Mouse (Mus musculus) kidney, embryonic 16.5 days (tissue): Measurements from ENCODE around the gene Dnm3. TPM values are rescaled to one million over a fixed set of nuclear protein-coding genes. Genes with fewer than 3 reads are reported as not detected.

Experiments
- ATAC-seq: fragments of 200-750 bp; cut with Nextera tagmentation; 2 replicates; pipeline ENCODE4 v1.8.0; 2017; ENCODE audit warnings: moderate TSS enrichment; ENCODE audit not compliant: low FRiP score, low TSS enrichment
- H3K27ac ChIP-seq: fragments of 300-500 bp; sonication (generic); 2 replicates; pipeline ENCODE4 v1.5.1; 2014; ENCODE audit warnings: low read length
- H3K27me3 ChIP-seq: fragments of 300-500 bp; sonication (generic); 2 replicates; pipeline ENCODE4 v1.6.1; 2014; ENCODE audit warnings: low read length, control low read depth, mixed read lengths; ENCODE audit not compliant: insufficient read depth
- H3K36me3 ChIP-seq: fragments of 300-500 bp; sonication (generic); 2 replicates; pipeline ENCODE4 v1.6.1; 2014; ENCODE audit warnings: low read length, control low read depth, mixed read lengths; ENCODE audit not compliant: insufficient read depth
- H3K4me1 ChIP-seq: fragments of 300-500 bp; sonication (generic); 2 replicates; pipeline ENCODE4 v1.6.1; 2014; ENCODE audit warnings: low read length, control low read depth, mixed read lengths; ENCODE audit not compliant: insufficient read depth
- H3K4me2 ChIP-seq: fragments of 300-500 bp; sonication (generic); replicated peaks from 2 replicates; pipeline ENCODE4 v1.6.1; 2014; ENCODE audit warnings: low read depth, low read length
- H3K4me3 ChIP-seq: fragments of 300-500 bp; sonication (generic); 2 replicates; pipeline ENCODE4 v1.5.1; 2014; ENCODE audit warnings: mild to moderate bottlenecking, low read length
- H3K9ac ChIP-seq: fragments of 300-500 bp; sonication (generic); replicated peaks from 2 replicates; pipeline ENCODE4 v1.6.1; 2014; ENCODE audit warnings: low read length
- H3K9me3 ChIP-seq: fragments of 300-500 bp; sonication (generic); 2 replicates; pipeline ENCODE4 v1.6.1; 2016; ENCODE audit warnings: low read length, control low read depth
- WGBS: fragments of 180-500 bp; shearing (Covaris S2); extraction: QIAGEN DNeasy Blood & Tissue Kit; methylation state at CpG from one replicate; pipeline ENCODE4 v1.1.7; 2014; 5-methylcytosine and 5-hydroxymethylcytosine counted together
- polyA plus RNA-seq: library from polyadenylated mRNA; unstranded; fragments of >200 nt; fragmentation: Nextera tagmentation; extraction: Ambion mirVana; gene quantifications from 2 replicates; pipeline ENCODE4 v1.2.1, GENCODE M21; 2015

Dnm3 gene
- polyA plus RNA-seq, 1 experiment from 2014 or later: 6.8 TPM

DNA sequence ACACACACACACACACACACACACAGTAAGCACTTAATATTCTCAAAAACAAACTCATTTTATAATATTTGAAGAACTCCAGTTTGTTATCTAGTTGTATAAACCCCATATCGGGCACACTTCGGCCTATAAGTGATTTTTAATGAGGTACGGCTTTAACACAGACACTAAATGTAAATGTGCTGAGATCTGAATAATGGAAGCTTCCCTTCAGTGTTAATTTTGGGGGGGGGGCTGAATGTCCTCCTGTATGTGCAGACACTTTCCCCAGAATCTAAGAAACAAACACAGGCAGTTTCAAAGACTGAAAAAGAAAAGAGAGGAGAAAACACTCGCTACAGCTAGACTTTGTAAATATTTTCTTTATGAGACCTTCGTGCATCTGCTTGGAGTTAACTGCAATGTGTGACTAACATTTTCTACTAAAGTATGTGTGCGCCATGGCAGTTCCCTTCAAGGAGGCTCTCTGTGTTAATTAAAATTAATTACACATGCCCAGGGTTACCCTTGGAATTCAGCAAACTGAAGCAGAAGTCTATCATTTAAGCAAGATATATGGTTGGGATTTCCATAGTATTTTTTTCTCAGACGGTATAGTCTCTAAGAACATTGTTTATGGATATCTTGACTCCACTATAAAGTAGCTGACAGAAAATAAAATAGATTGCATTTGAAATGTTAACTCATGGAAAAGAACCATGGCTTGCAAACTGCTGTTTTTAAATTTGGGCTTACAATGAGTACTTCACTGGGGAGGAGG lies 356.2 kb downstream of the Dnm3 start:
- Histone ChIP-seq H3K27ac (peak overlapping the region; percentile 48; the same call in 1 of the 2 replicates), H3K4me2 (no peak overlapping the region), H3K27me3 (no peaks in the 10 kb centered on the region), H3K9me3 (no peaks in the 10 kb centered on the region), H3K36me3 (no peaks in the 10 kb centered on the region), H3K4me1 (peaks cover 13% of the 10 kb centered on the region), H3K9ac (no peak overlapping the region), H3K4me3 (no peak overlapping the region)
- WGBS: 44% methylated on average over 7 of the region's 7 CpGs
- ATAC-seq: no peak

GRCm38 (mm10) chr1:162109437-162109813 lies 368.4 kb downstream of the Dnm3 start:
- Histone ChIP-seq H3K36me3 (no peaks in the 10 kb centered on the region), H3K4me2 (no peak overlapping the region), H3K27me3 (no peaks in the 10 kb centered on the region), H3K27ac (no peak overlapping the region), H3K9ac (no peak overlapping the region), H3K9me3 (no peaks in the 10 kb centered on the region), H3K4me3 (no peak overlapping the region), H3K4me1 (no peaks in the 10 kb centered on the region)
- ATAC-seq: no peak
- 68% methylated on average over 7 of the region's 7 CpGs for WGBS

DNA sequence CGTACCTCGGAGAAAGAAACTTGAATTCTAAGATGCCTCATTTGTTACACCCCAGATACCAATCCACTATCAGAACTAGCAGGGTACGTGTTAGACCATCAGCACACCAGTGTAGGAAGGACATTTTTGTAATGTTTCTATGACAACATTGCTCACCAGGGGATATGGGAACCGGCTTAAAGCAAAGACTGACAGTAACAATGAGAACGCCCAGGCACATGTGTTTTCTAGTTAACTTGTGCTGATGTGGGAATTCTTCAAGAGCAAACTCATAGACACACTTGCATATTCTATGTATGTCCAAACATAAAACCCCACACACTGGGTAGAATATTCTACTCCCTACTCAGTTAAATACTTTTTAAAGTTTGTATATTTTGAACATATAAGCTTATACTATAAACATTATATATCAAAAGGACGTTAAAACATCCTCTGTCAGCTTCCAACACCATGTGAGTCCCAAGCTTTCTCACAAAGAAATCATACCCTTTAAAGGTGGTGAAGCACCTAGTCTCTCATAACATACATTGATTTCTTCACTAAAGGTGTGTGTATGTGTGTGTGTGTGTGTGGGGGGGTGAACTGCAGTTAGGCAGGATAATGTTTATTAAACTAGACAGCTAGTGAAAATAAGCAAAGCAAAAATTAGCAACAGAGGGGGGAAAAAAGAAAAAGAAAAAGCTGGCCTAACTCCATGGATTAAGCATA lies 369.0 kb downstream of the Dnm3 start:
- H3K4me1 ChIP-seq: no peaks in the 10 kb centered on the region
- H3K27ac ChIP-seq: no peak overlapping the region
- no peaks in the 10 kb centered on the region for H3K27me3 ChIP-seq
- ATAC-seq: no peak
- no peak overlapping the region for H3K4me3 ChIP-seq
- no peaks in the 10 kb centered on the region for H3K9me3 ChIP-seq
- no peaks in the 10 kb centered on the region for H3K36me3 ChIP-seq
- WGBS: 80% methylated on average over 6 of the region's 6 CpGs
- no peak overlapping the region for H3K4me2 ChIP-seq
- H3K9ac ChIP-seq: no peak overlapping the region

DNA sequence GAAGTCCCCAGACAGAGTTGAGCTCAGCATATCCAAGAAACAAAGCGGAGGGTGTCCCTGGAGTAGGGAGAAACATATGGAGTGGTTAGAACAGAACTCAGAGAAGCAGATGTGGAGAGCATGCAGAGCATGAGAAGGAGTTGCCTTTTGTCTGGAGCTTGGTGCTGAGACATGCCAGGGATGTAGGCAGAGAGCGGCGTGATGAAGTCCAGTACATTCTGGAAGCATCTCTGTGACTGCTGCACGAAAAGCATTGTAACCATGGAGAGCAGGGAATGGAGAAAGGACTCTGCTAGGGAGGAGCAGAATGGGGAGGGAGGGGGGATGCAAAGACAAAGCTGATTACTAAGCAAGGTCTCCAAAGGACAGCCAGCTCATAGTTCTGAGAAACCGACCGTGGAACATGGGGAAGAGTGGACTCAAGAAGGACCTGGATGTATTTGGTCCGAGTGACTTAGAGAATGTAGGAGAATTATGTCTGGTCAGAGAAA lies 369.6 kb downstream of the Dnm3 start:
- WGBS: 86% methylated on average over 7 of the region's 7 CpGs
- Histone ChIP-seq H3K27ac (no peak overlapping the region), H3K4me2 (no peak overlapping the region), H3K4me3 (no peak overlapping the region), H3K36me3 (no peaks in the 10 kb centered on the region), H3K27me3 (no peaks in the 10 kb centered on the region), H3K4me1 (no peaks in the 10 kb centered on the region), H3K9ac (no peak overlapping the region), H3K9me3 (no peaks in the 10 kb centered on the region)
- ATAC-seq: no peak

GRCm38 (mm10) chr1:162107011-162107606 lies 370.7 kb downstream of the Dnm3 start:
- 73% methylated on average over 4 of the region's 4 CpGs for WGBS
- H3K4me1 ChIP-seq: no peaks in the 10 kb centered on the region
- no peak overlapping the region for H3K4me2 ChIP-seq
- H3K4me3 ChIP-seq: no peak overlapping the region
- H3K36me3 ChIP-seq: no peaks in the 10 kb centered on the region
- H3K9ac ChIP-seq: no peak overlapping the region
- no peak overlapping the region for H3K27ac ChIP-seq
- no peak for ATAC-seq
- H3K27me3 ChIP-seq: no peaks in the 10 kb centered on the region
- H3K9me3 ChIP-seq: no peaks in the 10 kb centered on the region

DNA sequence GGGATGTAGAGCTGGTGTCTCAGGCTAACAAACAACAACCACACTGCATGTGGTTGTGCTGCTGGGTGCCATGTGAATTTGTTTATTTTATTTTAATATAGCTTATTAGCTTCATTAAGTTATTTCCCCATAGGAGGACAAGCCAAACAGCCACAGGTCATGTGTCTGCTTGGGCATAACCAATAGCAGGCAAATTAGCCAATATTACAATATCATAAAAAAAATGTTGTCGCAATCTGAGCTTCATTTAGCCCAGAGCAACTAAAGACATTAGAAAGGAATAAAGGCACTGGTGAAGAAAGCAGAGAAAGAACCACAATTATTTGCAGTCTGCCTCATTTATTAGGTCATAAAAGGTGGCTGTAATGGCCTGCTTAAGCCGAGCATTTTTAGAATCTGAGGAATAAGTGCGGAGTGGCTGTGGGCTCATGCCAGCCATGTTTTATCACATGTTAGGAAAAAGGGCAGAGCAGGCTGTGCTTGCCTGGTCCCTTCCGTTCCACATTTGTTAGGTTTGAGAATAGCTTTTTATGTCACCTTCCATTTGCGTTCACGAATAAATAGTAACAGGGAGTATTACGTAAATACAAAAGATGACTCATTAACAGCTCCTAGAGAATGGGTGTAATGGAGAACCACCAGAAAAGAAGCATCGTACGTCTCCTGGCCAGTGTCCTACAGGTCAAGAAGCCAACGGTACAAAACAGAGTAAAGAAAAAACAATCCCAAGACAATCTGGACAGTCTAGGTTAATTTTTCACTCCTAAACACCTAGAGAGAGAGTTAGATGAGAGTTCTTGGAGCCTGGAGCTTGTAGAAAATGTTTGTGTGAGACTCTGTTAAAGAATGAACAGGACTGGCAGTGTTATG lies 376.6 kb downstream of the Dnm3 start:
- WGBS: 71% methylated on average over 10 of the region's 10 CpGs
- no peaks in the 10 kb centered on the region for H3K36me3 ChIP-seq
- no peaks in the 10 kb centered on the region for H3K27me3 ChIP-seq
- H3K9me3 ChIP-seq: no peaks in the 10 kb centered on the region
- no peaks in the 10 kb centered on the region for H3K4me1 ChIP-seq
- H3K4me3 ChIP-seq: no peak overlapping the region
- no peak overlapping the region for H3K27ac ChIP-seq
- H3K4me2 ChIP-seq: no peak overlapping the region
- H3K9ac ChIP-seq: no peak overlapping the region
- ATAC-seq: peak; percentile 63; the same call in 1 of the 2 replicates

DNA sequence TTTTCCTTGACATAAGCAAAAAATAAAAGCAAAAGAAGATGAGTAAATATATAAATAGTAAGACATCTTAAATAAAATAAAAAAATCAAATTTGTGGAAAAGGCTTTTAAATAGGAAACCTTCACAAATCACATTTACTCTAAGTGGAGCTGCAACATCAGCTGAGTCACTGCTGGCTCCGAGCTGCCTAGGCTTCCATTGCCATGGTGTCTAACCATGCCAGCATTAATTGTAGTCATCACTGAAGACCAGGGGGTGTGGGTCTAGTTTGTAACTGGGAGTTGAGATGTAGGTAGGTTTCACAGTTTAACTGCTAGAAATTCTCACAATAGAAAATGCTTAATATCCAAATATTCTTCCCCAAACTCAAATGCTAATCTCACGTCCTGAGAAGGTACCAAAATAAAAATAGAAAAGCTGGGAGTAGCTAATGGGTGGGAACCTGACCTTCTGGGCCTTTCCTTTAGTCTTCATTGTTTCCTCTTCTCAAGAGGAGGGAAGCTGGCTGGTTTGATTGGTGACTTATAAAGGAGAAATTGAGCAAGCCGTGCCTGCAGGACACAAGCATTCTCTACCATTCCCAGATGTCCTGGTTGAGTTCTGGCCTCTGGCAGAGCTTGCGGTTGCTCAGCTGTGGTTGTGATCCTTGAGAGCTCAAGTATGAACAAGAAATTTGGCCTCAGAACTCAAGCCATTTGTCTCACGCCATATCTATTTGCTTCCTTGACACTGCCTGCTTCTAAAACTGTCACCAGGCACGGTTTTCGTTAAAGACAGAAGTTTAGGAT lies 377.6 kb downstream of the Dnm3 start:
- no peaks in the 10 kb centered on the region for H3K27me3 ChIP-seq
- H3K4me1 ChIP-seq: no peaks in the 10 kb centered on the region
- H3K4me2 ChIP-seq: no peak overlapping the region
- ATAC-seq: no peak
- no peak overlapping the region for H3K27ac ChIP-seq
- WGBS: 68% methylated on average over 7 of the region's 7 CpGs
- H3K9ac ChIP-seq: no peak overlapping the region
- H3K9me3 ChIP-seq: no peaks in the 10 kb centered on the region
- H3K36me3 ChIP-seq: no peaks in the 10 kb centered on the region
- no peak overlapping the region for H3K4me3 ChIP-seq

- ATAC-seq: no peak
- Histone ChIP-seq H3K27ac (no peak overlapping the region), H3K4me1 (peaks cover 5% of the 10 kb centered on the region), H3K4me3 (no peak overlapping the region), H3K9ac (no peak overlapping the region), H3K9me3 (no peaks in the 10 kb centered on the region), H3K4me2 (no peak overlapping the region), H3K27me3 (no peaks in the 10 kb centered on the region), H3K36me3 (no peaks in the 10 kb centered on the region)
- WGBS: 79% methylated on average over 3 of the region's 3 CpGs
Observed at GRCm38 (mm10) chr1:162099203-162099602, 378.6 kb downstream of the Dnm3 start.
